Mouse (Mus musculus) brain, embryonic 14.5 days (tissue): ENCODE data around the gene Dcdc2b.

ENCODE experiments used
- CTCF ChIP-seq: fragments of 200-500 bp; IDR thresholded peaks from 2 replicates; pipeline ENCODE4 v1.5.1; 2012; ENCODE audit warnings: inconsistent platforms, mild to moderate bottlenecking, moderate library complexity, borderline replicate concordance; ENCODE audit not compliant: insufficient read depth, insufficient read length; ENCODE audit errors: extremely low read depth
- POLR2A ChIP-seq: fragments of 200-500 bp; IDR thresholded peaks from 2 replicates; pipeline ENCODE4 v1.6.1; 2012; ENCODE audit warnings: mild to moderate bottlenecking, inconsistent platforms, borderline replicate concordance; ENCODE audit not compliant: poor library complexity, insufficient read depth, insufficient read length, severe bottlenecking; ENCODE audit errors: extremely low read depth

- TF ChIP-seq CTCF (no peak), POLR2A (no peak)
Measured at GRCm38 (mm10) chr4:129618031-129618430, 4.0 kb upstream of the Dcdc2b start.
